Mouse (Mus musculus): Measurements from ENCODE around the gene Zfp382. TPM values are rescaled to one million over a fixed set of nuclear protein-coding genes. Genes with fewer than 3 reads are reported as not detected.
"Not testable (repeated sequence)": the region's sequence is repeated elsewhere in the genome, so short reads cannot be mapped to it uniquely, and the experiment has no call there.

Gene Zfp382
- total RNA-seq (2021), result 1 to 10 TPM; 2.5 to 4.2 TPM
- polyA plus RNA-seq (2012; rRNA removed), result 0.07 and 0.44 TPM in 2 replicates
- long read RNA-seq, partial matches to known transcripts, result 0 of 1 reads
- long read RNA-seq, other reads (novel, unspliced or antisense), result 1 of 1 reads

- peak; percentile 95 for DNase-seq
These were observed at the start of gene Zfp382 for GRCm38 (mm10) chr7:30121308-30122187. Zfp382 (plus strand) TSS chr7:30121942.

GRCm38 (mm10) chr7:30072146-30073028 is 49.4 kb upstream of the Zfp382 start, which contains the start of gene Zfp82:
Zfp82 (minus strand) TSS chr7:30072900.
- DNase-seq, result peak; percentile 91

- DNase-seq, result no peak
These were observed 35.2 kb upstream of the Zfp382 start for GRCm38 (mm10) chr7:30086524-30086923.

GRCm38 (mm10) chr7:30089405-30089804 is 32.3 kb upstream of the Zfp382 start:
- no peak for DNase-seq

- peak; percentile 98 for DNase-seq
These were observed 31.4 kb upstream of the Zfp382 start, which contains the start of the genes Gm26920 and Zfp566 for GRCm38 (mm10) chr7:30090092-30090969. Gm26920 (minus strand) TSS chr7:30090410. Zfp566 (minus strand) TSS chr7:30090527.

- no peak for DNase-seq
These were observed 30.7 kb upstream of the Zfp382 start for GRCm38 (mm10) chr7:30090970-30091585.

- no peak for DNase-seq
These were observed 29.1 kb upstream of the Zfp382 start for GRCm38 (mm10) chr7:30092666-30093065.

GRCm38 (mm10) chr7:30093918-30094415 is 27.8 kb upstream of the Zfp382 start:
- no peak for DNase-seq

- peak; percentile 92 for DNase-seq
These were observed 26.9 kb upstream of the Zfp382 start, which contains the start of gene Zfp260 for GRCm38 (mm10) chr7:30094646-30095429. Zfp260 (plus strand) TSS chr7:30094777.

- DNase-seq, result no peak
These were observed 26.1 kb upstream of the Zfp382 start for GRCm38 (mm10) chr7:30095551-30096125.

- DNase-seq, result no peak
These were observed 22.4 kb upstream of the Zfp382 start for GRCm38 (mm10) chr7:30099297-30099696.

- DNase-seq, result no peak
These were observed 5.7 kb upstream of the Zfp382 start for GRCm38 (mm10) chr7:30116076-30116475.

- DNase-seq, result not testable (repeated sequence)
These were observed 3.8 kb upstream of the Zfp382 start for GRCm38 (mm10) chr7:30117935-30118334.

- DNase-seq, result no peak
These were observed 417 bp downstream of the Zfp382 start for GRCm38 (mm10) chr7:30122188-30122530.

- no peak for DNase-seq
These were observed 8.2 kb downstream of the Zfp382 start for GRCm38 (mm10) chr7:30129900-30130299.

- no peak for DNase-seq
These were observed 10.7 kb downstream of the Zfp382 start for GRCm38 (mm10) chr7:30132396-30132795.

- DNase-seq, result no peak
These were observed 15.1 kb downstream of the Zfp382 start for GRCm38 (mm10) chr7:30136826-30137225.

GRCm38 (mm10) chr7:30143170-30143554 is 21.4 kb downstream of the Zfp382 start:
- no peak for DNase-seq

- peak; percentile 57 for DNase-seq
These were observed 21.9 kb downstream of the Zfp382 start for GRCm38 (mm10) chr7:30143555-30144209.
